Mouse (Mus musculus) lung, postnatal 25 days (tissue): ENCODE measurements around the gene Gria3.

Source experiments
- DNase-seq: peaks from one replicate; pipeline ENCODE4 v3.0.0; 2022; ENCODE audit warnings: low spot score

Gene Gria3

DNA sequence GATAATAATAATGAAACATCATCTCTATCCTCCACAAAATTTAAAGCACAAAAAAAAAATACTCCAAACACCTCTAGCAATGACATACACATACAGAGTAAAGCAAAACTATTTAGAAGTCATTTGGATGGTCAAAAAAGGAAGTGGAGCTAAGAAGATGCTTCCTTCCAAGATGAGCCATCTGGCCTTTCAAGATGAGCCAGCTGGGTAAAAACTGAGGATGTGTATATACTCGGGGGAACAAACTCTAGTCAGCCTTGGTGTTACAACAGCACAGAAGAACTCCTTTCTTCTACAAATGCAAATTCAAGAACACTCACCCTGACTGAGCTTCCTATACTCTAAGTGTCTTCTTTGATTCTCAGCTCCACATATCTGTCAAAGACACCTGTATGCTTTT lies 172.4 kb downstream of the Gria3 start:
- DNase-seq = no peak

DNA sequence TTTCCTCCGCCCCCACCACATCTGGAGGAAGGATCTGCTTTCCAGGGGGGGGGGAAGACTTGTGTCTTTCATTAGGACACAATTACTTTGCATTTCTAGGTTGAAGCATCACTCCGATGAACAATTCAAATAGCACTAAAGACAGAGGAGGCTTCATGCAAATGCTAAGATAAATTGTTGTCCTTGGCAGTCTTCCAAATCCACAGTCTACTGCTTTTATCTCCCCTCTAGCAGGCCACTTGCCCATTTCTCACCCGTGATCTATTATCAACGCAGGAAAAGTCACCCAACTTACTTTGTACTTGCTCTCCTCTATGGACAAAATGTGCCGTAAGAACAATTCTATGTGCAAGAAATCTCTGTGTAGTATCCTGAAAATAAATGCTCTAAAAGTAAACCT lies 178.1 kb downstream of the Gria3 start:
- DNase-seq = no peak

DNA sequence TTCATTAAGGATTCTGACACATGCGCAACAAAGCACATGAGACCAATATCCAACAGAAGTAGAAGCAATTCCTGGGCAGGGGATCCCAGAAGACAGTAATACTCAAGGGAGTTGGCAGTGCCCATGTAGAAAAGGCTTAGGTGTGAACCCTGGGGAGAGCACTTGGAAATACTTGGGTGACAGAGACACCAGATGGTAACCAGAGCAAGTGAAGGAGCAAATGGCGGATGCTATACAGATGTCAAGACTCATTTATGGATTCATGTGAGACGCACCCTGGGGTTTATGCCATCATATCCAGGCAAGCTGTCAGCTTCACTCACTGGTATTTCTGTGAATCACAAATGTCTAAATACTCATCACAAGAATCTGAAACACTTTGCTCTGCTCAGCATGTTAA lies 187.0 kb downstream of the Gria3 start:
- no peak for DNase-seq

DNA sequence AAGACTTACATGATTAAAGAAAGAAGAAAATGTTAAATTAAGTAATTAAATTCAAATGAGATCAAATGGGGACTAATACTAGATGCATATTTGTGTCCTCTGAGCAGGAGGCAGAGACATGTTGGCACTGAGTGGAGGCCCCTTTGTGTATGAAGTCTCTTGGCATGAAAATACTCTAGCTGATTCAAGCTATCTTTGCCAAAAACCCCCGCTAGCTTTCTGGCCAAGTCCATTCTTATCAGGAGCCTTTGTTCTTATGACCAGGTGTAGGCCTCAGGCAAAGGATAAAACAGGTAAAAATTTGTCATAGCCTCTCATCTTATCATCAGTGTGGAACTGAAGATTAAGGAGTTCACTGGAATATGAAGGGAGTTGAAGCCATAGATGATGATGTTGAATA lies 206.5 kb downstream of the Gria3 start:
- no peak for DNase-seq

DNA sequence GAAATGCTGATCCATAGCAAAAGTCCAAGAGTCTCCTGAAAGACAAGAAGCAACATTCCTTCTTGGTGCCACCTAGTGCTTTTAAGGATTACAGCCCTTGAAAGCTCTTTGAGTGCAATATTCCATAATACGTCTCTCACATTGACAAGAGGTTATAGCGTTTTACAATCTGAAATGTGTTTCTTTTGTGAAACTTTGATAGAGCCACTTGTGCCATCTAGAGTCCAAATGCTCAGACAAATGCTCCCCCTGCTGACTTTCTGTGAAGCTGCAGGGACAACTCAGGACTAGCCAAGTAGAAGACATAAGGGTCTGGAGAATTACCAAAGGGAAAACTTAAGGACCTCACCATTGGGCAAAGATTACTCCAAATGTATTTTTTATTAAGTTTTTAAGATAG lies 214.3 kb downstream of the Gria3 start:
- peak; percentile 2 for DNase-seq

DNA sequence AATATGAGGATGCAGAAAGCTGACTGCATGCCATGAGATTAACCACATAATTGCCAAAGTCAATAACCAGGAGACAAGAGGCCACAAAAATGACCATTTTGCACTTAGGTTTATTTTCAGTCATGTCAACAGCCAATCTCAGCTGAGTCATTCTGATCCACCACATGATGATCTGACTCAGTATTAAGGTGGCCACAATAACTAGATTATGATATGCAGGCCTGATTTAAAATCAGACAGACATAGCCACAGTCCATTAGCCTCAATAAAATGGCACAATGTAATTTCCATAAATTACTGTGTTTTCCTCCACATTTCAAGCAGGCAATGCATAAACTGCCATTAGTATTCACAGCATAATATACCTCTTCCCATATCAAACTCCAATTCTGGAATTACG lies 216.3 kb downstream of the Gria3 start:
- no peak for DNase-seq

DNA sequence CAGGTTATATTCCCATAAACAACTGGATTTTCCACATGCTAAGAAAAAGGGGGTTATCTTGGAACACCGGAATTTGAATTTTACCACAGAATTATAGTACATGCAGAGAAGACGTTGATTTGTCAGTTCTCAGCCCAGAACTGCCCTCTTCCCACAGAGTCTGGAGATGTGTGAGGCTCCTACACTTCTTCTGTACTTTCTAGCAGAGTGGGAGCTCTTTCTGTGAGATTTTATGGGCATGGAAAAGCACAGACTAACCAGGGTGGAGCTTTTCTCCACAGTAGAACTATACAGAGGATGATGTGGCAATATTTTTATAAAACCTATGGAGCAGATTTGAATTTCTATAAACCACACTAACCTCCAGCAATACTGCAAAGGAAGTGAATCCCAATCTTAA lies 217.7 kb downstream of the Gria3 start:
- DNase-seq = no peak

DNA sequence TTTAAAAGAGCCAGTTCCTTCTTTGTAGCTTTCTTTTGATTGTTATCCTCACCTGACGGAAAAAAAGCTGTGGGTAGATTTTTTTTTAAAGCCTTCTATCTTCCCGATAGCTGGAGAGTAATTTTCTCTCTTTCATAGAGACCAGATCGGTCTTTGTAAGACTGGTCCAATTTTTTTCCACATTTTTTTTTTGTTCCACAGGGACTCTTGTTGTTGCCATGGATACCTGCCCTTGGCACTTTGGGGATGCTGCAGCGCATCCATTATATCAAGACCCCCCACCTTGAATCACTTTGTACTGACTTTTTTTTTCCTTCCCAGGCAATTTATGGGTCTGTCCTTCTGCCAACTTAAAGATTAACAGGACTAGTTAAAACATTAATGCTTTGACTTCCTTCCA lies 232.9 kb downstream of the Gria3 start:
- no peak for DNase-seq

DNA sequence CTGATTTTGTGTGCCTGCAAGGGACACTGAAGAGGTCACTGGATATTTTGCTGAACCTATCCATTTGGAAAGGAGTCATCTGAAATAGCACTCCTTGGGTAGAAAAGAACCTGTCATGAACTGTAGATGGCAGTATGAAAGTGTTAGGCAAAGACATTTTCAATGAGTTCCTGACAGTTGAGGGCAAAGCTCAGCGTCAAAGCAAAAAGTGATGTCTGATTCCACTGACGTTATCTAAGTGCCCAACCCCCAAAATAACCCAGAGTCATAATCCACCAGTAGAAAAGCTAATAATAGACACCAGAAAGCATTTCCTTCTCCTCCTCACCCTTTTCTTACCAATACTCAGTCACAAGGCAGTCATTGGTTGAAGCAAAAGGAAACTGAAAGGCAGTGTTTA lies 244.3 kb downstream of the Gria3 start:
- DNase-seq = no peak

DNA sequence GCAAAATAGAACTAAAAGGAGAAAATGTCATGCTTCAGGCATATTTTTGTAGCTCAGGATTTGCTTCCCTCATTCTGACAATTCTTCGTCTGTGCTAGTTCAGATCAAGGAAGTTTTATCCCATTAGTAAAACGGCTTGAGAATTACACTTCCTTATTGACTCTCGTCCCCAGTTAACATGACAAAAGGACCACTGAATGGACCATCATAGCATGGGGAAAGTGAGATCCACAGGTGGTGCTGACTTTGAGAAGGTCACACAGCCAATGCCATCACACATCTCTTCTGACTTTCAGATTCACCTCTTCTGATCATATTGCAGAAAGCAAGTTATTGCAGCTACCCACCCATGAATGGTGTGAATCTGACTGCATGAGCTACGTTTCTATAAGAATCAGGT lies 257.1 kb downstream of the Gria3 start:
- no peak for DNase-seq

DNA sequence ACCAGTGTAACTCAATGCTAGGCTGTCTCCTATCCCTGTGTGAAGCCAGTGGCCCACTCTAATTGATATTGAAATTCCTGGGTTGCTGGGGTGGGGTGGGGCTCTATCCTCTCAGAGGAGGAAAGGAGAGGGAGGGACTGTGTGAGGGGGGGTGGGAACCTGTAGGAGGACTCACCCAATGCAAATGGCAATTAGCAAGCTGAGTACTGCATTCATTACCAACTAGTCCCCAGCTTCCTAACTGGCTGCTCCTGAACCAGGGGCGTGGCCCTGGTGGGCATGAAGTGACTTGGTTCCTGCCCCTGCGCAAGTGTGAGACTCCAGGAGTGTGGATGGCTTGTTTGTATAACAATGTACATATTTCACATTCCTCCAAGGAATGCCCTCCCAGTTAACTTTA lies 288.2 kb downstream of the Gria3 start:
- DNase-seq = no peak

DNA sequence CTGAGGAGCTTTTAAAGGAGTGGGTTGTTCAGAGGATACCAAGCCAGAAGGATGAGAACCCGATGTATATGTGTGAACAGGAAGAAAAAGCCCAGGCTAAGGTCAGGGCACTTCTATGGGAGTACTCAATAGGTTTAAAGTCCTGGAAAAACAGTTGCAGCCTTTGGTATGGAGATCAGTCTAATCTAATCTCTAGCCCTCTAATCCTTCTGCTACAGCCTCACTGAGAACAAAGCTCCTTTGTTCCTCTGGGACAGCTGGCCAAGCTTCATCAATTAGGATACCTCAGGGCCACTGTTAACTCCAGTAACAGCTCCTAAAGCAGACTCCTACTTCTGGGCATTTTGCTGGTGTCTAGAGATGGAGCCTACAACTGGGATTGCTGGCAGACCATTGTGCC lies 291.4 kb downstream of the Gria3 start:
- no peak for DNase-seq
